Mouse (Mus musculus) myocyte (in vitro differentiated cells): ENCODE measurements at regions not wholly inside any gene's neighbourhood (a gene's known extent, or its start where the extent isn't known, plus 50 kb on each side); places are given as distances from the start of the nearest gene placed in this dataset.

Source experiments
- H3K27me3 ChIP-seq: one replicate; pipeline ENCODE4 v1.6.1; 2011; ENCODE audit not compliant: control insufficient read depth, insufficient read depth, insufficient read length
- H3K36me3 ChIP-seq: one replicate; pipeline ENCODE4 v1.6.1; 2011; ENCODE audit not compliant: control insufficient read depth, insufficient read depth
- H3K4me2 ChIP-seq: one replicate; pipeline ENCODE4 v1.6.1; 2011; ENCODE audit warnings: low read depth, control low read depth
- H3K4me3 ChIP-seq: one replicate; pipeline ENCODE4 v1.5.1; 2011; ENCODE audit warnings: mild to moderate bottlenecking, control low read depth, moderate library complexity
- H3K79me2 ChIP-seq: one replicate; pipeline ENCODE4 v1.6.1; 2011; ENCODE audit not compliant: control insufficient read depth, insufficient read depth
- H3ac ChIP-seq: one replicate; pipeline ENCODE4 v1.6.1; 2011; ENCODE audit not compliant: control insufficient read depth, insufficient read length
- CEBPB ChIP-seq: IDR thresholded peaks from 2 replicates; pipeline ENCODE4 v1.6.1; 2011; ENCODE audit warnings: mild to moderate bottlenecking, moderate library complexity; ENCODE audit not compliant: poor library complexity, insufficient read depth, severe bottlenecking
- E2F4 ChIP-seq: IDR thresholded peaks from one replicate; pipeline ENCODE4 v1.6.1; 2011; ENCODE audit warnings: mild to moderate bottlenecking, control low read depth, moderate library complexity; ENCODE audit not compliant: insufficient read depth
- MAX ChIP-seq: IDR thresholded peaks from one replicate; pipeline ENCODE4 v1.6.1; 2011; ENCODE audit warnings: low read depth, mild to moderate bottlenecking, control low read depth
- MYOD1 ChIP-seq, 3 experiments: IDR thresholded peaks; one replicate each; pipeline ENCODE4 v1.6.1; 2011; ENCODE audit warnings: control low read depth in 2 of 3, low read depth in 2 of 3, mild to moderate bottlenecking in 2 of 3, moderate library complexity in 1 of 3; ENCODE audit not compliant: insufficient read length in 2 of 3, control insufficient read depth in 1 of 3
- MYOG ChIP-seq, 3 experiments: IDR thresholded peaks; one replicate each; pipeline ENCODE4 v1.6.1; 2011; ENCODE audit warnings: control low read depth in 2 of 3, low read depth in 2 of 3, mild to moderate bottlenecking in 2 of 3; ENCODE audit not compliant: insufficient read length in 2 of 3, control insufficient read depth in 1 of 3, insufficient read depth in 1 of 3
- POLR2A ChIP-seq: IDR thresholded peaks from one replicate; pipeline ENCODE4 v1.6.1; 2011; ENCODE audit warnings: low read depth, mild to moderate bottlenecking, control low read depth, moderate library complexity; ENCODE audit not compliant: insufficient read length
- POLR2AphosphoS2 ChIP-seq: IDR thresholded peaks from one replicate; pipeline ENCODE4 v1.6.1; 2011; ENCODE audit warnings: low read depth, control low read depth; ENCODE audit not compliant: insufficient read length
- REST ChIP-seq: IDR thresholded peaks from one replicate; pipeline ENCODE4 v1.6.1; 2011; ENCODE audit warnings: mild to moderate bottlenecking, control low read depth, moderate library complexity; ENCODE audit not compliant: insufficient read depth, insufficient read length
- SRF ChIP-seq: IDR thresholded peaks from one replicate; pipeline ENCODE4 v1.6.1; 2011; ENCODE audit warnings: low read depth; ENCODE audit not compliant: control insufficient read depth, insufficient read length
- TCF12 ChIP-seq: IDR thresholded peaks from one replicate; pipeline ENCODE4 v1.6.1; 2011; ENCODE audit warnings: mild to moderate bottlenecking, control low read depth; ENCODE audit not compliant: poor library complexity, insufficient read depth, severe bottlenecking
- TCF3 ChIP-seq: IDR thresholded peaks from one replicate; pipeline ENCODE4 v1.6.1; 2011; ENCODE audit warnings: low read depth, control low read depth; ENCODE audit not compliant: insufficient read length
- USF1 ChIP-seq: IDR thresholded peaks from one replicate; pipeline ENCODE4 v1.6.1; 2011; ENCODE audit warnings: low read depth, mild to moderate bottlenecking, control low read depth, moderate library complexity

- H3ac ChIP-seq = no peak overlapping the region
- no peaks in the 10 kb centered on the region for H3K79me2 ChIP-seq
- no peak overlapping the region for H3K4me3 ChIP-seq
- no peak for TF ChIP-seq REST
- no peak for TF ChIP-seq TCF3
- no peak for TF ChIP-seq POLR2AphosphoS2
- TF ChIP-seq SRF = no peak
- TF ChIP-seq CEBPB = no peak
- TF ChIP-seq USF1 = no peak
- TF ChIP-seq MYOG (IDR thresholded peaks at IDR 0.05; ENCODE audit: control insufficient read depth in 1 of 3, insufficient read depth in 1 of 3, insufficient read length in 2 of 3, low read depth in 2 of 3) = no peak
- no peak for TF ChIP-seq MYOD1 (IDR thresholded peaks at IDR 0.05; ENCODE audit: control insufficient read depth in 1 of 3, insufficient read length in 2 of 3, low read depth in 2 of 3)
- TF ChIP-seq TCF12 = no peak
- no peak for TF ChIP-seq MAX
- no peak for TF ChIP-seq E2F4
- TF ChIP-seq POLR2A = no peak
- H3K4me2 ChIP-seq = no peak overlapping the region
- H3K36me3 ChIP-seq = no peaks in the 10 kb centered on the region
- H3K27me3 ChIP-seq = no peaks in the 10 kb centered on the region
These were observed 789.9 kb downstream of the Slc4a3 start for GRCm38 (mm10) chr1:76336011-76336410.

DNA sequence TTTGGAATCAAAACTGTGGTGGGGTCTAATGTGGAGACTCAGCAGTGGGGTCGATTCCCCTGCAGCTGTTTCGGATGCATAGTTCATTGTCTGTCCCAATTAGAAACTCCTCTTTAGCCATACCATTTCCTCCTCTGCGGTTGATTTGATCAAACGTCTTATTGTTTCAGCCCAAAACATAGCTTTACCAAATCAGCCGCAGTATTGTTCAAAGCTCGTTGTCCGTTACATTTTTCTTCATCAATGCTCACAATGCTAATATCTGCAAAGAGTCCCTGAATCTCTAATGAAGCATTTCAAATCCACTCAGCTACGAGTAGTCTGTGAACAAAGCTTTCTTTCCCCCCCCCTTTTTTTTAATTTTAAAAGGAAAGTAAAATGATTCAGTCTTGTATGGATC lies 816.0 kb downstream of the Slc4a3 start:
- no peaks in the 10 kb centered on the region for H3K36me3 ChIP-seq
- H3ac ChIP-seq = no peak overlapping the region
- H3K4me2 ChIP-seq = no peak overlapping the region
- TF ChIP-seq POLR2A (no peak), CEBPB (no peak), POLR2AphosphoS2 (no peak), MYOD1 (IDR thresholded peaks at IDR 0.05; ENCODE audit: control insufficient read depth in 1 of 3, insufficient read length in 2 of 3, low read depth in 2 of 3) (no peak), REST (no peak), TCF3 (no peak), MAX (no peak), TCF12 (no peak), MYOG (IDR thresholded peaks at IDR 0.05; ENCODE audit: control insufficient read depth in 1 of 3, insufficient read depth in 1 of 3, insufficient read length in 2 of 3, low read depth in 2 of 3) (no peak)
- no peak overlapping the region for H3K4me3 ChIP-seq
- no peaks in the 10 kb centered on the region for H3K79me2 ChIP-seq
- H3K27me3 ChIP-seq = no peaks in the 10 kb centered on the region

GRCm38 (mm10) chr1:76373931-76374330 lies 827.9 kb downstream of the Slc4a3 start:
- no peak overlapping the region for H3ac ChIP-seq
- H3K4me3 ChIP-seq = no peak overlapping the region
- no peak overlapping the region for H3K4me2 ChIP-seq
- TF ChIP-seq POLR2AphosphoS2 = no peak
- no peak for TF ChIP-seq SRF
- no peak for TF ChIP-seq MAX
- TF ChIP-seq MYOG (IDR thresholded peaks at IDR 0.05; ENCODE audit: control insufficient read depth in 1 of 3, insufficient read depth in 1 of 3, insufficient read length in 2 of 3, low read depth in 2 of 3) = no peak
- no peak for TF ChIP-seq TCF3
- no peak for TF ChIP-seq E2F4
- no peak for TF ChIP-seq TCF12
- TF ChIP-seq CEBPB = no peak
- TF ChIP-seq USF1 = no peak
- no peak for TF ChIP-seq POLR2A
- TF ChIP-seq REST = no peak
- no peak for TF ChIP-seq MYOD1 (IDR thresholded peaks at IDR 0.05; ENCODE audit: control insufficient read depth in 1 of 3, insufficient read length in 2 of 3, low read depth in 2 of 3)
- H3K27me3 ChIP-seq = no peaks in the 10 kb centered on the region
- H3K79me2 ChIP-seq = no peaks in the 10 kb centered on the region
- no peaks in the 10 kb centered on the region for H3K36me3 ChIP-seq

- Histone ChIP-seq H3K4me2 (no peak overlapping the region), H3K36me3 (no peaks in the 10 kb centered on the region), H3K27me3 (no peaks in the 10 kb centered on the region), H3K79me2 (no peaks in the 10 kb centered on the region), H3ac (no peak overlapping the region), H3K4me3 (no peak overlapping the region)
- TF ChIP-seq MYOD1 (IDR thresholded peaks at IDR 0.05; ENCODE audit: control insufficient read depth in 1 of 3, insufficient read length in 2 of 3, low read depth in 2 of 3) (no peak), POLR2A (no peak), REST (no peak), CEBPB (no peak), MAX (no peak), USF1 (no peak), POLR2AphosphoS2 (no peak), TCF12 (no peak), E2F4 (no peak), TCF3 (no peak), MYOG (IDR thresholded peaks at IDR 0.05; ENCODE audit: control insufficient read depth in 1 of 3, insufficient read depth in 1 of 3, insufficient read length in 2 of 3, low read depth in 2 of 3) (no peak), SRF (no peak)
These were observed 832.1 kb downstream of the Slc4a3 start for GRCm38 (mm10) chr1:76378154-76378553.
